ENCODE assay signal across 30 mouse cellular contexts in the genomic region with DNA sequence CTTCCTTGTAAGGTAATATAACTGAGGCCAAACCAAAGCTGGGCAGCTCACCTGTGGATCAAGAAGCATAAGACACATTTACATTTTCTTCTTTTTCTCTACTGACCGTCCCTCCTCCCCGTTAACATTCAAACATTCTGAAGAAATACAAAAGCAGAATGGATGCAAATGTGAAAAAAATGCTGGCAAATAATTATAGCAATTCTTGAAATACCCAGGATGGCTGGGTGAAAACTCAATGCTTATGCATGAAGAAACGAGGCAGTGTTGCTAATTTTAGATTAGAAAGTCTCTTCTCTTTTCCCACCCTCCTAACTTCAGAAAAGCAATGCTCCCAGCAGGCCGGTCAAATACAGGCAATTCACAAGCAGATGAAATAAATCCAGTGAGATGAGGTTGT. TPM values are rescaled to one million over a fixed set of nuclear protein-coding genes. Genes with fewer than 3 reads are reported as not detected.
A peak's percentile ranks its signal among the peaks of the same experiment; 100 is the strongest.
DNase-seq lines count a peak whose midpoint lies in the region; ATAC-seq lines count a peak whose summit lies in the region.
"Had no signal": no experiment of that assay in that cellular context is flagged by ENCODE, and none has a peak within 500 bp of the region (broad histone marks: within the 10 kb centered on the region; RNA-seq: fewer than 3 reads in every experiment).

No protein-coding gene starts in this region.

- peak overlapping the region; percentile 31 for H3K27ac ChIP-seq in heart, embryonic 13.5 days (replicated peaks)
- no peak overlapping the region for H3K27ac ChIP-seq in heart, embryonic 11.5 days (ENCODE audit: low read depth, low read length)
- H3K27ac ChIP-seq: embryonic facial prominence, embryonic 10.5 days; embryonic facial prominence, embryonic 13.5 days; forebrain, embryonic 12.5 days; heart, adult 2 months; heart, embryonic 10.5 days; heart, embryonic 15.5 days; hindbrain, embryonic 10.5 days; hindbrain, embryonic 13.5 days; intestine, embryonic 15.5 days had no signal

- no peaks in the 10 kb centered on the region for H3K27me3 ChIP-seq in heart, embryonic 13.5 days (replicated peaks)
- no peaks in the 10 kb centered on the region for H3K27me3 ChIP-seq in heart, embryonic 11.5 days (ENCODE audit: control insufficient read depth, insufficient read depth, low read length)
- H3K27me3 ChIP-seq: embryonic facial prominence, embryonic 13.5 days; forebrain, embryonic 12.5 days; heart, embryonic 15.5 days; hindbrain, embryonic 13.5 days; intestine, embryonic 15.5 days had no signal

- no peak overlapping the region for H3K4me3 ChIP-seq in heart, embryonic 13.5 days
- no peak overlapping the region for H3K4me3 ChIP-seq in heart, embryonic 11.5 days (ENCODE audit: low read depth, low read length)
- H3K4me3 ChIP-seq: embryonic facial prominence, embryonic 10.5 days; embryonic facial prominence, embryonic 13.5 days; erythroblast, embryonic 14.5 days; forebrain, embryonic 12.5 days; heart, adult 2 months; heart, embryonic 10.5 days; heart, embryonic 15.5 days; hindbrain, embryonic 10.5 days; hindbrain, embryonic 13.5 days; intestine, embryonic 15.5 days had no signal

- WGBS in heart, embryonic 13.5 days: 57% methylated on average over 4 of the region's 4 CpGs
- 65% methylated on average over 4 of the region's 4 CpGs for WGBS in heart, embryonic 11.5 days (ENCODE audit: insufficient replicate concordance)

- H3K4me1 ChIP-seq in heart, embryonic 13.5 days: peaks cover 18% of the 10 kb centered on the region
- H3K4me1 ChIP-seq in heart, embryonic 11.5 days (ENCODE audit: control insufficient read depth, insufficient read depth, low read length): peaks cover 5% of the 10 kb centered on the region
- H3K4me1 ChIP-seq: embryonic facial prominence, embryonic 10.5 days; embryonic facial prominence, embryonic 13.5 days; forebrain, embryonic 12.5 days; hindbrain, embryonic 10.5 days; hindbrain, embryonic 13.5 days; intestine, embryonic 15.5 days had no signal

- H3K36me3 ChIP-seq in heart, embryonic 13.5 days: no peaks in the 10 kb centered on the region
- no peaks in the 10 kb centered on the region for H3K36me3 ChIP-seq in heart, embryonic 11.5 days (ENCODE audit: control insufficient read depth, insufficient read depth, low read length)
- H3K36me3 ChIP-seq: embryonic facial prominence, embryonic 10.5 days; embryonic facial prominence, embryonic 13.5 days; forebrain, embryonic 12.5 days; heart, embryonic 10.5 days; heart, embryonic 15.5 days; hindbrain, embryonic 10.5 days; hindbrain, embryonic 13.5 days; intestine, embryonic 15.5 days had no signal

- no peak for ATAC-seq in heart, embryonic 13.5 days (ENCODE audit: extremely low read depth, insufficient number of reproducible peaks, low FRiP score, low TSS enrichment)
- ATAC-seq in heart, embryonic 11.5 days (replicated peaks; ENCODE audit: insufficient number of reproducible peaks, low FRiP score, low TSS enrichment): no peak
- ATAC-seq: activated CD4-positive, CD25-positive, alpha-beta regulatory T cell, adult 4 months; CD4-positive, CD25-positive, alpha-beta regulatory T cell, adult 4 months; forebrain, embryonic 16.5 days; hindbrain, embryonic 16.5 days; intestine, embryonic 15.5 days had no signal

- H3K9ac ChIP-seq in heart, embryonic 13.5 days: no peak overlapping the region
- no peak overlapping the region for H3K9ac ChIP-seq in heart, embryonic 11.5 days (ENCODE audit: low read depth, low read length)
- H3K9ac ChIP-seq: embryonic facial prominence, embryonic 13.5 days; forebrain, embryonic 12.5 days; heart, embryonic 15.5 days; hindbrain, embryonic 13.5 days; intestine, embryonic 15.5 days had no signal

- peak; percentile 65 for DNase-seq in Muller cell, postnatal 12 days (ENCODE audit: inconsistent ontology term)
- DNase-seq in brain, adult 2 months (ENCODE audit: low read depth, low spot score): peak; percentile 73
- peak; percentile 76 for DNase-seq in telencephalon, adult 2 months (ENCODE audit: low read depth, low spot score)
- no peak for DNase-seq in urinary bladder, postnatal 36 days (ENCODE audit: low spot score in 2 of 2)
- DNase-seq: adrenal gland, adult 8-10 months; adrenal gland, postnatal 25 days; cerebellum, adult 18-20 months; cerebellum, adult 9-10 months; cerebellum, postnatal 25 days; embryo, embryonic 11 days; gastrocnemius, postnatal 10 days; gastrocnemius, postnatal 36 days; heart, adult 2 months; heart, postnatal 10 days; heart, postnatal 36 days had no signal

- no peak overlapping the region for H3K4me2 ChIP-seq in heart, embryonic 13.5 days
- no peak overlapping the region for H3K4me2 ChIP-seq in heart, embryonic 11.5 days
- H3K4me2 ChIP-seq: embryonic facial prominence, embryonic 13.5 days; forebrain, embryonic 12.5 days; heart, embryonic 15.5 days; hindbrain, embryonic 13.5 days; intestine, embryonic 15.5 days had no signal

- no peaks in the 10 kb centered on the region for H3K9me3 ChIP-seq in heart, embryonic 13.5 days
- H3K9me3 ChIP-seq in heart, embryonic 11.5 days (replicated peaks; ENCODE audit: control insufficient read depth, low read length): no peaks in the 10 kb centered on the region
- H3K9me3 ChIP-seq: embryonic facial prominence, embryonic 10.5 days; embryonic facial prominence, embryonic 13.5 days; forebrain, embryonic 12.5 days; heart, embryonic 10.5 days; heart, embryonic 15.5 days; hindbrain, embryonic 10.5 days; hindbrain, embryonic 13.5 days; intestine, embryonic 15.5 days had no signal

RNA-seq across cellular contexts. Expression of gene Celf2, which starts 39.5 kb away (rescaled TPM):
- polyA plus RNA-seq in heart, embryonic 13.5 days (2015; fragmentation: Nextera tagmentation; extraction: Ambion mirVana): 57.8 and 61.1 TPM in 2 replicates
- polyA plus RNA-seq in heart, embryonic 11.5 days (2014; fragmentation: Nextera tagmentation; extraction: Ambion mirVana): 51.0 and 54.5 TPM in 2 replicates

Comparison
In these comparisons a context has a peak if more than half of its experiments do, and no peak if none do; other contexts are left out.
1. DNase-seq: peak in Muller cell, postnatal 12 days (single experiment), brain, adult 2 months (single experiment) and telencephalon, adult 2 months (single experiment); none in urinary bladder, postnatal 36 days (0 of 2).